Mouse (Mus musculus) spleen, adult 2 months (tissue): ENCODE data around the gene Tceanc2. TPM values are rescaled to one million over a fixed set of nuclear protein-coding genes. Genes with fewer than 3 reads are reported as not detected.

Experiments used
- DNase-seq, 2 experiments: peaks; one replicate each; pipeline versions ENCODE4 v3.0.0 to v3.0.0-alpha.2; 2012 to 2021; ENCODE audit warnings: low spot score in 2 of 2, low read depth in 1 of 2
- H3K27ac ChIP-seq: fragments of 200-500 bp; 2 replicates; pipeline ENCODE4 v1.5.1; 2012; ENCODE audit warnings: low read length, inconsistent platforms; ENCODE audit not compliant: insufficient read depth
- H3K27me3 ChIP-seq: fragments of 200-500 bp; 2 replicates; pipeline ENCODE4 v1.6.1; 2012; ENCODE audit warnings: mild to moderate bottlenecking, moderate library complexity, low read length, inconsistent platforms; ENCODE audit not compliant: control insufficient read depth, insufficient read depth
- H3K36me3 ChIP-seq: fragments of 200-500 bp; 2 replicates; pipeline ENCODE4 v1.6.1; 2012; ENCODE audit warnings: mild to moderate bottlenecking, low read length, inconsistent platforms; ENCODE audit not compliant: control insufficient read depth, insufficient read depth
- H3K4me1 ChIP-seq: fragments of 200-500 bp; 2 replicates; pipeline ENCODE4 v1.6.1; 2011; ENCODE audit warnings: inconsistent platforms; ENCODE audit not compliant: control insufficient read depth, insufficient read depth, insufficient read length
- H3K4me3 ChIP-seq: fragments of 200-500 bp; 2 replicates; pipeline ENCODE4 v1.5.1; 2011; ENCODE audit warnings: mild to moderate bottlenecking, inconsistent platforms; ENCODE audit not compliant: insufficient read depth, insufficient read length; ENCODE audit errors: extremely low read depth
- CTCF ChIP-seq: fragments of 200-500 bp; IDR thresholded peaks from 2 replicates; pipeline ENCODE4 v1.5.1; 2011; ENCODE audit warnings: mild to moderate bottlenecking, inconsistent platforms; ENCODE audit not compliant: insufficient read depth, insufficient read length, insufficient replicate concordance; ENCODE audit errors: extremely low read depth
- POLR2A ChIP-seq: fragments of 200-500 bp; IDR thresholded peaks from 2 replicates; pipeline ENCODE4 v1.6.1; 2011; ENCODE audit warnings: low read depth, low read length, inconsistent platforms
- WGBS: fragments of 180-500 bp; shearing (Covaris S2); methylation state at CpG from one replicate; pipeline ENCODE4 v1.1.7; 2018; 5-methylcytosine and 5-hydroxymethylcytosine counted together
- polyA plus RNA-seq: library from polyadenylated mRNA; depleted of rRNA; stranded (reverse); fragments of >200 nt; gene quantifications from 2 replicates; pipeline ENCODE4 v1.2.3, GENCODE M21; 2012

Gene Tceanc2
- polyA plus RNA-seq, 1 experiment: 7.0 TPM

DNA sequence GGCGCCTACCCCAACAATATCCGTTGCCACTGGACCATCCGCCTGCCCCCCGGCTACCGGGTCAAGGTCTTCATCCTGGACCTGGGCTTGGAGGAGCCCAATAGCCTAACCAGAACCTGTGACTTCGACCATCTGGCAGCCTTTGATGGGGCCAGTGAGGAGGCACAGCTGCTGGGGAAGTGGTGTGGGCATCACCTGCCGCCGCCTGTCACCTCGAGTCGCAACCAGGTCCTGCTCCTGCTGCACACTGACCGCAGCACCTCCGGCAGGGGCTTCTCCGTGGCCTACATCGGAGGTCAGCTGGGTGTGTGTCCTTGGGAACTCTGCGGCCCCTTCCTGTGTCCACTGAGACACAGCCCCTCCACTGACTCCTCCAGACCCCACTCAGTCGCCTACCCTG lies 72.1 kb downstream of the Tceanc2 start:
- Histone ChIP-seq H3K4me3 (no peak overlapping the region), H3K36me3 (no peaks in the 10 kb centered on the region), H3K27me3 (no peaks in the 10 kb centered on the region), H3K27ac (no peak overlapping the region), H3K4me1 (no peaks in the 10 kb centered on the region)
- no peak for DNase-seq
- TF ChIP-seq POLR2A (no peak), CTCF (no peak)
- 88% methylated on average over 16 of the region's 16 CpGs for WGBS

- H3K27ac ChIP-seq: no peak overlapping the region
- DNase-seq: no peak
- H3K36me3 ChIP-seq: no peaks in the 10 kb centered on the region
- H3K27me3 ChIP-seq: no peaks in the 10 kb centered on the region
- H3K4me3 ChIP-seq: no peak overlapping the region
- H3K4me1 ChIP-seq: no peaks in the 10 kb centered on the region
- 85% methylated on average over 8 of the region's 8 CpGs for WGBS
- TF ChIP-seq CTCF (no peak), POLR2A (no peak)
Observed at GRCm38 (mm10) chr4:107102220-107102619, 76.7 kb downstream of the Tceanc2 start.

- no peaks in the 10 kb centered on the region for H3K4me1 ChIP-seq
- no peak for TF ChIP-seq CTCF
- TF ChIP-seq POLR2A: no peak
- H3K27me3 ChIP-seq: no peaks in the 10 kb centered on the region
- no peaks in the 10 kb centered on the region for H3K36me3 ChIP-seq
- WGBS: 62% methylated on average over 17 of the region's 17 CpGs
- H3K4me3 ChIP-seq: no peak overlapping the region
- H3K27ac ChIP-seq: no peak overlapping the region
- no peak for DNase-seq
Observed at GRCm38 (mm10) chr4:107098791-107099525, 80.0 kb downstream of the Tceanc2 start.

GRCm38 (mm10) chr4:107098375-107098774 lies 80.5 kb downstream of the Tceanc2 start:
- TF ChIP-seq POLR2A (no peak), CTCF (no peak)
- no peak overlapping the region for H3K27ac ChIP-seq
- 87% methylated on average over 10 of the region's 10 CpGs for WGBS
- no peak for DNase-seq
- no peaks in the 10 kb centered on the region for H3K4me1 ChIP-seq
- no peaks in the 10 kb centered on the region for H3K36me3 ChIP-seq
- H3K4me3 ChIP-seq: no peak overlapping the region
- H3K27me3 ChIP-seq: no peaks in the 10 kb centered on the region

DNA sequence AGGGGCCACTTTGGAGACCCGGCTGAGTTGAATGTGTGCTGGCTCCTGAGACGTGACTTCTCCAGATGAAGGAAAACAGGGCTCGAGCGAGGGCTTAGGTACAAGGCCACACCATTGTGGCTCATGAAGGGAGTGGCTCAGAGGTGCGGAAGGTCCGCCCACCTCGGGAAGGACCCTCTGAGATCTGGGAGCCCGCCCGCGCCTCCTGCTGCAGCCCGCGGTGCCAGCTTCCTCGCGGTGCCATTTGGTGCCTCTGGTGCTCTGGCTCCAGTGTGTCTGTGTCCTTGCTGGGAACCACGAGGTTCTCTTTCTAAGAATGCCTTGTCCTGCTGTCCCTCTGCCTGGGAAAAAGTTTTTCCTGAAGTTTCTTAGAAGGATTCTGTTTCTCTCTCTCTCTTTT lies 81.0 kb downstream of the Tceanc2 start:
- H3K27me3 ChIP-seq: no peaks in the 10 kb centered on the region
- no peak overlapping the region for H3K27ac ChIP-seq
- H3K36me3 ChIP-seq: no peaks in the 10 kb centered on the region
- DNase-seq: no peak
- no peak overlapping the region for H3K4me3 ChIP-seq
- WGBS: 69% methylated on average over 15 of the region's 15 CpGs
- H3K4me1 ChIP-seq: no peaks in the 10 kb centered on the region
- TF ChIP-seq CTCF (no peak), POLR2A (no peak)

DNA sequence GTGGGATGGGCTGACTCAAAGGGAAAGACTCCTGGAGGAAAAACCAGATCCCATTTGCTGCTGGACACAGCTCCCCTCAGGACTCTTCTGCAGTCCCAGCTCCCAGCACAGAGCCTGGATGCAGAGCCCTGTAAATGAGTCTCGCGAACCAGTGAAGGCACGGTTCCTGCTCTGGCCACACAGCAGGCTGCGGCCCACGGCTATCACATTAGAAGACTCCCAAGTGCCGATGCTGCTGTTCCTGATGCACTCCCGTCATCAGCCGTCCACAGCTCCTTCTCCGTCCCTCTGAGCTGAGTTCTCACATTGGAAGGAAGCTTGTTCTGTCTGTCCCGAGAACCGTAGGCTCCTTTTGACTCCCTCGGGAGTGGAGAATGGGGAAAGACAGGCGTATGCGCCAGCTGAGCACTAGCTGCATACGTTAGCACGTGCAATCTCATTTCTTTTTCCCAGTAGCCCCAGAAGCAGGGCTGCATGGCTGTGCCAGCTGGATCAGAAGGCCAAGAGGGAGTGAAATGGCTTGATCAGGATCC lies 82.0 kb downstream of the Tceanc2 start, which contains the start of gene Cdcp2:
Cdcp2 (plus strand) TSS at position 51 of the 533 bp plus-strand sequence.
- Histone ChIP-seq H3K27ac (no peak within 1 kb of the TSS), H3K4me1 (no peaks in the 10 kb centered on the region), H3K36me3 (no peaks in the 10 kb centered on the region), H3K4me3 (no peak within 1 kb of the TSS), H3K27me3 (no peaks in the 10 kb centered on the region)
- DNase-seq: no peak
- WGBS: 86% methylated on average over 16 of the region's 16 CpGs
- TF ChIP-seq CTCF (no peak), POLR2A (no peak)

- 18% methylated on average over 6 of the region's 6 CpGs for WGBS
- H3K4me3 ChIP-seq: no peak overlapping the region
- TF ChIP-seq POLR2A (no peak), CTCF (no peak)
- H3K4me1 ChIP-seq: no peaks in the 10 kb centered on the region
- no peaks in the 10 kb centered on the region for H3K36me3 ChIP-seq
- DNase-seq: no peak
- no peaks in the 10 kb centered on the region for H3K27me3 ChIP-seq
- H3K27ac ChIP-seq: no peak overlapping the region
Observed at GRCm38 (mm10) chr4:107096043-107096442, 82.9 kb downstream of the Tceanc2 start.
